Mouse (Mus musculus): ENCODE measurements around the gene Gm49387. TPM values are rescaled to one million over a fixed set of nuclear protein-coding genes. Genes with fewer than 3 reads are reported as not detected.
A peak's percentile ranks its signal among the peaks of the same experiment; 100 is the strongest.

Gm49387 gene
- total and polyA plus RNA-seq, 2 experiments from 2014 or later: not detected

DNA sequence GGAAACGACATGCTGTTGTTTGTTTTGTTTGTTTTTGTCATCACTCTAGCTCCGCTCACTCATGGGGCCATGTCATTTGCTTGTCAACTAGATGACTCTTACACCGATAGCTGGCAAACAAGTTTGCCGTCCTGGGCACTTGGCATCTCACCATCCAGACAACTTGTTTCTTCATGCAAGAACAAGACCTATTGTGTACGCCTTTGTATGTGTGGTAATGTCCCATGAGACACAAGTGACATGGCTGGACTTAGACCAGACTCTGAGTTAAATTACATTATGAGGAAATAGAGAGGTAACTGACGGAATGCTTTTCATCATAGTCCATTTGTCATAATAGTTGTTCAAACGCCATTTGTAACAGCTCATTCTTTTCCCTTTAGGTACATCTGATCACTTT lies 5.2 kb upstream of the Gm49387 start:
- Histone ChIP-seq H3K9me3 (ENCODE audit: low read length) (no peaks in the 10 kb centered on the region), H3K36me3 (ENCODE audit: insufficient read depth, low read length) (no peaks in the 10 kb centered on the region), H3K27me3 (ENCODE audit: insufficient read depth, low read length) (no peaks in the 10 kb centered on the region), H3K9ac (replicated peaks; ENCODE audit: low read length, poor library complexity, severe bottlenecking) (no peak overlapping the region), H3K4me2 (ENCODE audit: low read depth, low read length, poor library complexity, severe bottlenecking) (no peak overlapping the region), H3K4me1 (ENCODE audit: insufficient read depth, low read length) (0 out of 2 replicates have a peak, but pooled peaks cover 3% of the 10 kb centered on the region), H3K27ac (ENCODE audit: low read depth, low read length) (no peak overlapping the region), H3K4me3 (ENCODE audit: low read depth, low read length) (no peak overlapping the region)
- 88% methylated on average over 7 of the region's 7 CpGs for WGBS
- ATAC-seq (ENCODE audit: low FRiP score) (no peak), DNase-seq (ENCODE audit: low spot score) (no peak)
- no peak for TF ChIP-seq CTCF (IDR thresholded peaks at IDR 0.05)

DNA sequence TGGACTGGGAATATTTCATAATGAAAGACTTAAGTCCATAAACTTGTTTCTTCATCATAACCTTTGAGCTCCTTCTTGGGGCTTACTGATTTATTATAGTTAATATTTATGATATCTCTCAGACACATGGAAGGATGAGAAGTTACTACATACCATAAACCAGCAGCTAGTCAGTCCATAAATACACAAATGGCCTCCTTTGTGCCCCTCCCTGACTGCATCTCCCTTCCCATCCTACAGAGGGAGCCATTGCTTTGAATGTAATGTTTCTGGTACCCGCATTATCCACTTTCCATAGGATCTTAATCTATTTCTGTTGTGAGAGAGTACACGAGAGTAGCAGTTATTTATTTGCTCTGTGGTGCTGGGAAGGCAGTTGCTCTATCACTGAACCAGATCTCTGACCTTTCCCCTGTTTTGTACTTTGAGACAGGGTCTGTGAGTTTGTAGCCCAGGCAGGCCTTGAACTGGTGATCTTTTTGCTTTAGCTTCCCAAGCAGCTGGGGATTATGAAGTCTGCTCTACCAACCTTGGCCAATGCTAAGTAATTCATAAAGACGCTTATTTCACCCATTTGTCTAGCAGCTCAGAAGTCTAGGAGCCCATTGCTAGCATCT lies 4.4 kb upstream of the Gm49387 start:
- DNase-seq (ENCODE audit: low spot score) (no peak), ATAC-seq (ENCODE audit: low FRiP score) (no peak)
- H3K27me3 ChIP-seq (ENCODE audit: insufficient read depth, low read length): no peaks in the 10 kb centered on the region
- 0 out of 2 replicates have a peak, but pooled peaks cover 6% of the 10 kb centered on the region for H3K4me1 ChIP-seq (ENCODE audit: insufficient read depth, low read length)
- no peak overlapping the region for H3K27ac ChIP-seq (ENCODE audit: low read depth, low read length)
- H3K4me3 ChIP-seq (ENCODE audit: low read depth, low read length): no peak overlapping the region
- peak; percentile 48 for TF ChIP-seq CTCF (IDR thresholded peaks at IDR 0.05)
- no peaks in the 10 kb centered on the region for H3K9me3 ChIP-seq (ENCODE audit: low read length)
- WGBS: 67% methylated on average over 3 of the region's 3 CpGs
- no peak overlapping the region for H3K4me2 ChIP-seq (ENCODE audit: low read depth, low read length, poor library complexity, severe bottlenecking)
- H3K9ac ChIP-seq (replicated peaks; ENCODE audit: low read length, poor library complexity, severe bottlenecking): no peak overlapping the region
- H3K36me3 ChIP-seq (ENCODE audit: insufficient read depth, low read length): no peaks in the 10 kb centered on the region

DNA sequence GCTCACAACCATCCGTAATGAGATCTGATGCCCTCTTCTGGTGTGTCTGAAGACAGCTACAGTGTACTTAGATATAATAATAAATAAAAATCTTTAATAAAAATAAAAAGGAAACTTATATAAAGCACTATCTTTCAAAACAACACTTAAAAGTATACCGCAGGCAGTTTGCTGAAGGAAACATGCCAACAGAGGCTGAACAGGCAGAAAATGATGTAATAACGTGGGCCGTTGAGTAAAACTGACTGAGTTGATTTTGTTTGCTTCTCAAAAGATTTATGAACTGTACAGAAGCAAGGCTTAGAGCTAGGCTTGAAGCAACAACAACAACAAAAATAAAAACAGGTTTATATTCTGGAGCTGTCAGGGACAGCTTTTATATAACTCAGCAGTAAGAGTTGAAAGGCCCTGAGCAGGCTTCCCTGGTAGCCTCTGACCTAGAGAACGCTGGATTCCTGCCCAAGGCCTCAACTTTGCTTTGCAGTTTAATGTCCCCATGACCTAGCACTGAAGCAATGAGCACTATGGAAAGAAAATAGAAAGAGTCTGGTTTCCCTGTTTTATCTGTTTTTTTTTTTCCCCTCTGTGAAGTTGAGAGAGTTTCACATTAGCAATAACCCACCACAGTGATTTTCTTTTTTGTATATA lies 3.6 kb upstream of the Gm49387 start:
- no peak for TF ChIP-seq CTCF (IDR thresholded peaks at IDR 0.05)
- H3K27ac ChIP-seq (ENCODE audit: low read depth, low read length): no peak overlapping the region
- ATAC-seq (ENCODE audit: low FRiP score) (no peak), DNase-seq (ENCODE audit: low spot score) (no peak)
- WGBS: 91% methylated on average over 5 of the region's 5 CpGs
- no peak overlapping the region for H3K4me2 ChIP-seq (ENCODE audit: low read depth, low read length, poor library complexity, severe bottlenecking)
- H3K27me3 ChIP-seq (ENCODE audit: insufficient read depth, low read length): no peaks in the 10 kb centered on the region
- H3K9me3 ChIP-seq (ENCODE audit: low read length): no peaks in the 10 kb centered on the region
- no peak overlapping the region for H3K4me3 ChIP-seq (ENCODE audit: low read depth, low read length)
- H3K9ac ChIP-seq (replicated peaks; ENCODE audit: low read length, poor library complexity, severe bottlenecking): no peak overlapping the region
- H3K36me3 ChIP-seq (ENCODE audit: insufficient read depth, low read length): no peaks in the 10 kb centered on the region
- H3K4me1 ChIP-seq (ENCODE audit: insufficient read depth, low read length): 0 out of 2 replicates have a peak, but pooled peaks cover 6% of the 10 kb centered on the region

DNA sequence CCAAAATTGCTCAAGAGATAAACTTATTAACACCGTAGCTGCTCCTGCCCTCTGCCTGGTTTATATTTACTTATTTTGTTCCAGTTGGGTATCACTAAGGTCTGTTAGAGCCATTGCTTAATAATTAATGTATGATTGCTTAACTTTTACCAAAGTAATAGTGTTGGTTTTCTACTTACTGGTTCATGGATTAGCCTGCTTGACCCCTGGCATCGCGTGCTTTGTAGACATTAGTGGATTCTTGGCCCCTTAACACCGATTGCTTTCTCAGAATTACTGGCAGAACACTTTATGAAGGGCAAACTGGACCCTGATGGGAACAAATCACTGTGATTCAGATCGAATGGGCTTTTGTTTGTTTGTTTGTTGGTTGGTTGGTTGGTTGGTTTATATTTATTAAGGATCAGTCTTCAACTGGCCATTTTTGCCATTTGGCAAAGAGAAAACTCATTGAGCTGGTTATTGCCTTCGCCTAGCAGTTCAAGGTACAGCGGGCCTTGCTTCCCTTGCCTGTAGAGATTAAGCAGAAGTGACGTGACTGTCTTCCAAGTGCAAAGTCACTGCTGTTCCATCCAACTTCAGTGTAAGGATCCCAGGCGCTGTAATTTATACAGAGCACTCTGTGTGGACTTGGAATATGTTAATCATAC lies 953 bp upstream of the Gm49387 start:
- WGBS: 64% methylated on average over 9 of the region's 9 CpGs

DNA sequence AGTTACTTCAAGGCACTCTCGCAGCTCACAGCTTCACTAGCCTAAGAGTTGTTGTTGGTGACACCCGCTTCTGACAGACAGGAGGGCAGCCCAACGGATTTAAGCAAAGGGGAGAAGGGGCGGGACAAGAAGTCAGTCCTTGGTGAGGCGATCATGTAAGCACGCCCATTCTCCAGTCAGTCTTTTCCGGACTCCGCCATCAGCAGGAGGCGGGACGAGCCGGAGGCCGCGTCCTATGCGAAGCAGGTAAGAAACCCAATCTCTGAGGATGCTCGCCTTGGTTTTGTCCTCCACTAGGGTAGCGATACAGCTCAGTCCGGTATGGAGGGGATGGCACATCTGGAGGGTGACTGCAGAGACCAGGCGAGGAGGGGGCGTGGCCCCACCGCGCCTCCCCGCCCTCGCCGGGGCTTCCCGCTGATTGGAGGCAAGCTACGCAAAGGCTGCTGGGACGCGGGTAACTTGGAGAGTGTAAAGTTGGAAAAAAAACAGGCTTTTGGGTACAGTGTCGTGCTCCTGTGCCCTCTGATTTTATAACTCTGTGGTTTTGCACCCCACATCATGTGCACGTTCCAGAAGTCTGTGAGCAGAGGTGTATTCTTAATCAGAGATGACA lies 320 bp upstream of the Gm49387 start, which contains the start of the genes Btd and Hacl1:
Gene Btd (plus strand): TSS at position 139 of the 616 bp plus-strand sequence.
Gene Hacl1 (minus strand): TSS at position 397 of the 616 bp plus-strand sequence.
- H3K36me3 ChIP-seq (ENCODE audit: insufficient read depth, low read length): no peaks in the 10 kb centered on the region
- H3K9ac ChIP-seq (replicated peaks; ENCODE audit: low read length, poor library complexity, severe bottlenecking): peak within 1 kb of the TSS; percentile 70
- peak; percentile 93 for DNase-seq (ENCODE audit: low spot score)
- H3K4me2 ChIP-seq (ENCODE audit: low read depth, low read length, poor library complexity, severe bottlenecking): peak within 1 kb of the TSS; percentile 98
- no peaks in the 10 kb centered on the region for H3K9me3 ChIP-seq (ENCODE audit: low read length)
- peak within 1 kb of the TSS; percentile 64 for H3K4me3 ChIP-seq (ENCODE audit: low read depth, low read length)
- no peaks in the 10 kb centered on the region for H3K27me3 ChIP-seq (ENCODE audit: insufficient read depth, low read length)
- TF ChIP-seq CTCF (IDR thresholded peaks at IDR 0.05): peak; percentile 38
- 0% methylated on average over 28 of the region's 30 CpGs for WGBS
- H3K4me1 ChIP-seq (ENCODE audit: insufficient read depth, low read length): 0 out of 2 replicates have a peak, but pooled peaks cover 6% of the 10 kb centered on the region
- peak within 1 kb of the TSS; percentile 78 for H3K27ac ChIP-seq (ENCODE audit: low read depth, low read length)
- ATAC-seq (ENCODE audit: low FRiP score): peak; percentile 94

More for the DNA sequence above, 953 bp upstream of the Gm49387 start:
- Histone ChIP-seq H3K4me1 (ENCODE audit: insufficient read depth, low read length) (0 out of 2 replicates have a peak, but pooled peaks cover 6% of the 10 kb centered on the region), H3K9me3 (ENCODE audit: low read length) (no peaks in the 10 kb centered on the region), H3K9ac (replicated peaks; ENCODE audit: low read length, poor library complexity, severe bottlenecking) (peak overlapping the region; percentile 70), H3K4me3 (ENCODE audit: low read depth, low read length) (peak overlapping the region; percentile 64), H3K27me3 (ENCODE audit: insufficient read depth, low read length) (no peaks in the 10 kb centered on the region), H3K36me3 (ENCODE audit: insufficient read depth, low read length) (no peaks in the 10 kb centered on the region), H3K4me2 (ENCODE audit: low read depth, low read length, poor library complexity, severe bottlenecking) (peak overlapping the region; percentile 98), H3K27ac (ENCODE audit: low read depth, low read length) (no peak overlapping the region)
- no peak for ATAC-seq (ENCODE audit: low FRiP score)
- no peak for TF ChIP-seq CTCF (IDR thresholded peaks at IDR 0.05)
- DNase-seq (ENCODE audit: low spot score): no peak

Measured in midbrain, postnatal 0 days (tissue).